Mouse (Mus musculus) hindbrain, embryonic 11.5 days (tissue): ENCODE measurements at regions not wholly inside any gene's neighbourhood (a gene's known extent, or its start where the extent isn't known, plus 50 kb on each side); places are given as distances from the start of the nearest gene placed in this dataset.

Source experiments
- ATAC-seq: fragments of 200-750 bp; cut with Nextera tagmentation; 2 replicates; pipeline ENCODE4 v1.8.0; 2017; ENCODE audit warnings: mild to moderate bottlenecking, moderate TSS enrichment, moderate library complexity; ENCODE audit not compliant: low FRiP score
- DNase-seq: peaks from one replicate; pipeline ENCODE4 v3.0.0-alpha.2; 2015; ENCODE audit warnings: low spot score
- H3K27ac ChIP-seq: fragments of 300-500 bp; sonication (generic); 2 replicates; pipeline ENCODE4 v1.5.1; 2014; ENCODE audit warnings: mild to moderate bottlenecking, low read depth, low read length
- H3K27me3 ChIP-seq: fragments of 300-500 bp; sonication (generic); 2 replicates; pipeline ENCODE4 v1.6.1; 2014; ENCODE audit warnings: mild to moderate bottlenecking, low read length, moderate library complexity, mixed read lengths; ENCODE audit not compliant: control insufficient read depth, insufficient read depth
- H3K36me3 ChIP-seq: fragments of 300-500 bp; sonication (generic); 2 replicates; pipeline ENCODE4 v1.6.1; 2014; ENCODE audit warnings: mild to moderate bottlenecking, low read length, moderate library complexity, mixed read lengths; ENCODE audit not compliant: control insufficient read depth, insufficient read depth
- H3K4me1 ChIP-seq: fragments of 300-500 bp; sonication (generic); replicated peaks from 2 replicates; pipeline ENCODE4 v1.6.1; 2014; ENCODE audit warnings: low read length, mixed read lengths; ENCODE audit not compliant: control insufficient read depth, insufficient read depth
- H3K4me2 ChIP-seq: fragments of 300-500 bp; sonication (generic); replicated peaks from 2 replicates; pipeline ENCODE4 v1.6.1; 2014; ENCODE audit warnings: mild to moderate bottlenecking, low read depth, low read length
- H3K4me3 ChIP-seq: fragments of 300-500 bp; sonication (generic); 2 replicates; pipeline ENCODE4 v1.5.1; 2014; ENCODE audit warnings: low read depth, low read length
- H3K9ac ChIP-seq: fragments of 300-500 bp; sonication (generic); 2 replicates; pipeline ENCODE4 v1.6.1; 2014; ENCODE audit warnings: low read depth, low read length
- H3K9me3 ChIP-seq: fragments of 300-500 bp; sonication (generic); 2 replicates; pipeline ENCODE4 v1.6.1; 2016; ENCODE audit warnings: low read length; ENCODE audit not compliant: control insufficient read depth
- WGBS: fragments of 180-500 bp; shearing (Covaris S2); extraction: QIAGEN DNeasy Blood & Tissue Kit; methylation state at CpG from one replicate; pipeline ENCODE4 v1.1.7; 2014; 5-methylcytosine and 5-hydroxymethylcytosine counted together

DNA sequence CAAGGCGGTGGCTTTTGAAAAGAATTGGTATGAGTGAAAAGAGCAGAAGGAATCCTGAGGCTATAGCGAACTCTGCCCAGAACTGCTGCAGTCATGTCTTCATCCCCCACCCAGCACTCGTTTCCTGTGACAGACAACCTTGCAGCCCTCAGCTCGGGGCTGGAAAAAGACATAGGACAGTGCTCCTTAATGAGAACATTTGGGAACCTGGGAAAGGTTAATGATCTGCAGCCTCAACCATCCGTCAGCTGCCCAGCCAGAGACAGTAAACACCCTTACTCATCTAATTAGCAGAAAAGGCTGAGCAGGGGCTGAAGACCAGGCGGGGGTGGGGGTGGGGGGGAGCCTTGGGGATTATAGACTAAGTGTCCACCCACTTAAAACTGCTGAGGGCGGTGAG is 76.3 kb upstream of the Arhgap36 start:
- DNase-seq (no peak), ATAC-seq (no peak)
- Histone ChIP-seq H3K4me2 (no peak overlapping the region), H3K4me1 (no peaks in the 10 kb centered on the region), H3K36me3 (no peaks in the 10 kb centered on the region), H3K4me3 (no peak overlapping the region), H3K27ac (no peak overlapping the region), H3K9ac (no peak overlapping the region), H3K9me3 (no peaks in the 10 kb centered on the region), H3K27me3 (no peaks in the 10 kb centered on the region)
- WGBS = 34% methylated on average over 7 of the region's 7 CpGs

DNA sequence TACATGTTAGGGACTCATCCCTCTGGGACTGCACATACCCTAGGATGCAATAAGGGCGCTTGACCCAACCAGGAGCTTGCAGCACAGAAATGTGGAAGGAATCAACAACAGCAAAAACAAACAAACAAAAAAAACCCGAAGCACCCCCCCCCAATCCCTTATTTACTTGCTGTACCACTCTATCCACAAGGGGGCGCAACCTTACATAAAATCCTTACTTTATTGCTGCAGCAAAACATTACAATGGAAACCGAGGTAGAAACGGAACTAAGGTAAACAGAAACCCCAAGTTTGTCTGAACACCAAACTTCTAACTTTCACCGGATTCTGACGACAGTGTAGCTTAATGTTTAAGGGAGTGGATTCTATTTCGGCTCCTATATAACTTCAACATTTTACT is 86.7 kb upstream of the Arhgap36 start:
- Histone ChIP-seq H3K9me3 (no peaks in the 10 kb centered on the region), H3K4me1 (no peaks in the 10 kb centered on the region), H3K36me3 (no peaks in the 10 kb centered on the region), H3K4me2 (no peak overlapping the region), H3K4me3 (no peak overlapping the region), H3K9ac (no peak overlapping the region), H3K27ac (no peak overlapping the region), H3K27me3 (no peaks in the 10 kb centered on the region)
- DNase-seq (peak; percentile 53), ATAC-seq (no peak)
- WGBS = 19% methylated on average over 8 of the region's 8 CpGs

DNA sequence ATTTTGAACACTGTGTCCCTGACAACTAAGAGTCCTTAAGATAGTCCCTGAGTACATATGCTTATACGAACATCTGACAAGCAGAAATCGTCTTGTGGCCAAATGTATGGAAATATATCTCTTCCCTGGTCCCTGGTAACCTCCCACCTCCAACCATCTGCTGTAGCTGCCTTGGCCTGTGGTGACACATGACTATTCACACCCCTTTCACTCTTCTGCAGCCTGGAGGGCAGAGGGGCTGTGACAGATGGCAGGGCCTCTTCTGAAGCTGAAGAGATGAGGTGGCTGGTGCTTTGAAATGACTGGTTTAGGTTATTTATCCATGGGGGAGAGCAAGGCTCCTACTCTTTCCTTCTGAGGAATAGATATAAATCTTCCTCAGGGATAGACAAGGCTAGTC is 82.3 kb upstream of the Enox2 start:
- 58% methylated on average over 2 of the region's 2 CpGs for WGBS

GRCm38 (mm10) chrX:49369404-49369803 is 81.3 kb upstream of the Enox2 start:
- Histone ChIP-seq H3K4me3 (no peak overlapping the region), H3K27ac (no peak overlapping the region), H3K9me3 (no peaks in the 10 kb centered on the region), H3K9ac (no peak overlapping the region), H3K4me2 (no peak overlapping the region), H3K4me1 (no peaks in the 10 kb centered on the region), H3K36me3 (no peaks in the 10 kb centered on the region), H3K27me3 (no peaks in the 10 kb centered on the region)
- 63% methylated on average over 9 of the region's 9 CpGs for WGBS
- DNase-seq = no peak
- no peak for ATAC-seq

More for the DNA sequence above, 82.3 kb upstream of the Enox2 start:
- DNase-seq = peak; percentile 5
- H3K4me1 ChIP-seq = no peaks in the 10 kb centered on the region
- no peak overlapping the region for H3K9ac ChIP-seq
- no peak overlapping the region for H3K27ac ChIP-seq
- H3K9me3 ChIP-seq = no peaks in the 10 kb centered on the region
- H3K36me3 ChIP-seq = no peaks in the 10 kb centered on the region
- H3K27me3 ChIP-seq = no peaks in the 10 kb centered on the region
- ATAC-seq = peak; percentile 53; the same call in 1 of the 2 replicates
- H3K4me2 ChIP-seq = no peak overlapping the region
- no peak overlapping the region for H3K4me3 ChIP-seq

- peak; percentile 11 for DNase-seq
- H3K27me3 ChIP-seq = no peaks in the 10 kb centered on the region
- no peak overlapping the region for H3K27ac ChIP-seq
- no peak overlapping the region for H3K4me2 ChIP-seq
- ATAC-seq = no peak
- H3K4me1 ChIP-seq = no peaks in the 10 kb centered on the region
- H3K36me3 ChIP-seq = no peaks in the 10 kb centered on the region
- no peaks in the 10 kb centered on the region for H3K9me3 ChIP-seq
- H3K9ac ChIP-seq = no peak overlapping the region
- no peak overlapping the region for H3K4me3 ChIP-seq
Observed at GRCm38 (mm10) chrX:49346451-49346850, 58.4 kb upstream of the Enox2 start.
